Mouse (Mus musculus) 3134 (cell line): ENCODE data around the gene Upb1.
"Not testable (repeated sequence)": the region's sequence is repeated elsewhere in the genome, so short reads cannot be mapped to it uniquely, and the experiment has no call there.

Experiments used
- DNase-seq: peaks from one replicate; pipeline ENCODE4 v3.0.0-alpha.2; 2011; ENCODE audit warnings: low spot score; ENCODE audit not compliant: insufficient read length; ENCODE audit errors: extremely low read depth

The Upb1 gene

DNA sequence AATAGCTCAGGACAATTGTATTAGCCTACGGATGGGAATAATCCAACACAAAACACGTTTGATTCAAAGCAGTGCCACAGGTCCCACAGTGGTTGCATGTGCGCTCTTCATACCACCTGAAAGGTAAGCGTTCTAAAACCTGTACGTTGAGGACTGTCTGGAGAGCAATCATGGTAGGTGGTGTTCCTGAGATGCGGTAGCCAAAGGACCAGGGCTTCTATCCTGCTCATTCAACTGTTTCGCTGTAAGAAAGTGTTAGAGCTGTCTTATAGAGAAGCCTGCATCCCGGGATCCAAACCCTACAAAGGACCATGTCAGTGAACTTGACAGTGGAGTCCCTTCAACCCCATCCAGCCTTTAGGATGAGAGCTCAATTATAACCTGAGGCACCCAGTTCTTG, 49.4 kb downstream of the Upb1 start:
- DNase-seq = no peak

DNA sequence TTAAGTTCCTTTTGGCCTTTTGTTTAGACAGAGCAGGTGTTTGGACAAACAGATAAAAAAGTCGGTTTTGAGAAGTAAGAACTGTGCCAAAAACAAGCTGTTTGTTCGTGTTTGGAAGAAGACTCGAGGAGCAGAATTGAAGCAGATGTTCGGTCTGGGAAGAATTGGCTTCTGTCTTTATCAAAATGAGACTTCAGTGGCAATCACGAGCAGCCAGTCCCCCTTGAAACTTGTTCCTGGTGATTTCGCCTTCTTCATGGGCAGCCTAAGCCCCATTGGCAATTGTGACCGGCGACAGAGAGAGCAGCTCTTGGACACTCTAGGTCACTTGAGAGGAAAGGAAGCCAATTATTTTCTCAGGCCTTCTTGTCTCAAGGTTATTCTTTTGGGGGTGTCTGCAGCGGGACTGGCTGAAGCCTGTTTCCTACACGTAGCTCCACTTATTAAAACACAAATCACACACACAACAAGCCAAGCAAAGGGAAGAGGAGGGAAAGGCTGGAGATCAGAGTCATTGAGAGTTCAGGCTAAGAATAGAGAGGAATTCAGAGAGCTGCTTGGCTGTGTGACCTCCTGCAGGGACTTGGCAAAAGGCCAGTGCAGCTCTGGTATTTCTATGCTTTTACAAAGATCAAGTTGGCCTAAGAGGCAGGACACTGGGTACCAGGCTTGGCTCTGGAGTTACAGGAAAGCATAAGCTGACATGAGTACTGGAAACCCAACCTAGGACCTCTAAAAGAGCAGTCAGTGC, 50.3 kb downstream of the Upb1 start:
- DNase-seq = no peak

DNA sequence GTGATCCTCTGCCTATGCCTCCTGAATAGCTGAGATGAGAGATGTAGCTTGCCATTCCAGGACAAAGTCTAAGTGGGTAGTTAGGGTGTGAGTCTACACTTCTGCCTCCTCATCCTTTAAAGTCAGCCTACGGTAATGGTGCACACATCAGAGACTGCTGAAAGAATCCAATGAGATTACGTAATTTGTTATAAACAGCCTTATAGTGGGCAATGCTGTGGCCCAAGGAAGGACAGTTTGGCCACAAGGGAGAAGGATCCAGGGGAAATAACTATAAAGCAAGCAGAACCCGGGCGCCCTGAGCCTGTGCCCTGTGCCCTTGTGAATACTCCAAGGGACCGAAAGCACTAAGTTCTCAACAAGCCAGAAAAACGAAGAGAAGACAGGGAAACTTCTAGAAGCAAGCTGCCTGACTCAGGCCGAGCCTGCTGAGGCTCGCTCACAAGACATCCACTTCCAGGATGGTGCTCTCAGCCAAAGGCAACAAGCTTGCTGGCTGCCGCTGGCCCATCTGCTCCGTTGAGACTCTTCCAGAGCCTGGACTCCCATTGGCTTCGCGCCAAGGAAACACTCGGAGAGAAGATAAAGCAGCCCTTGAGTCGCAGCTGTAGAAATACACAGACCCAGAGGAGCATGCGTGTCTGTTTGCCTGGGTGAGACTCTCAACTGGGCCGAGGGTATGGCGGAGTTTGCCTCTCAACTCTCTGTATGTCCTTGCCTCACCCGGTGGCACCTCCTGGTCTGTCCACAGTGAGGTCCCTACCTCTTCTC, 55.3 kb downstream of the Upb1 start:
- DNase-seq = peak; percentile 42

DNA sequence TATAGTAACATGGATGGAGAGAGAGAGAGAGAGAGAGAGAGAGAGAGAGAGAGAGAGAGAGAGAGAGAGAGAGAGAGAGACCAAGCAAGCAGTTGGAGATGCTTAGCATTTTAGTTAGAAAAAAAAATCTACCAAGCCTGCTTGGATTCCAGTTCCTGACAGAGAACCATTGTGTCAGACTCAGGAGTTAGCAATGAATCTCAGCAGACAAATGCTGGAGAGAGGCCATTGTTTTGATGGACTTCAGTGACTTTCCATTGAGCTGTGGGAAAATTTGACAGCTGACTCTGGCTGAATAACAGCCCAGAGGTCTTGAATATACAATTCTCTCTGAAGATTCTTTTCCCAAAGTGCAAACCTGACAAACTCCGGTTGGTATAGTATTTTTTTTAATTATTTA, 56.9 kb downstream of the Upb1 start:
- no peak for DNase-seq

DNA sequence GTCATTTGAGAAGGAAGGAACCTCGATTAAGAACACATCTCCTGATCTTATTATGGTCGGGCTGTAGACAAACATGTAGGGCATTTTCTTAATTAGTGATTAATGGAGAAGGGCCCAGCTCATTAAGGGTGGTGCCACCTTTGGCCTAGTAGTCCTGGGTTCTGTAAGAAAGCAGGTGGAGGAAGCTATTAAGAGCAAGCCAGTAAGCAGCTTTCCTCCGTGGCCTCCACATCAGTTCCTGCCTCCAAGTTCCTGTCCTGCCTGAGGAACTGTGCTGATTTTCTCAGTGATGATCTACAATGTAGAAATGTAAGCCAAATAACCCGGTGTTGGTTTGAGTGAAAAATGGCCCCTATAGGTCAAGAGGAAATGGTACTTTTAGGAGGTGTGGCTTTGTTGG, 57.4 kb downstream of the Upb1 start:
- no peak for DNase-seq

DNA sequence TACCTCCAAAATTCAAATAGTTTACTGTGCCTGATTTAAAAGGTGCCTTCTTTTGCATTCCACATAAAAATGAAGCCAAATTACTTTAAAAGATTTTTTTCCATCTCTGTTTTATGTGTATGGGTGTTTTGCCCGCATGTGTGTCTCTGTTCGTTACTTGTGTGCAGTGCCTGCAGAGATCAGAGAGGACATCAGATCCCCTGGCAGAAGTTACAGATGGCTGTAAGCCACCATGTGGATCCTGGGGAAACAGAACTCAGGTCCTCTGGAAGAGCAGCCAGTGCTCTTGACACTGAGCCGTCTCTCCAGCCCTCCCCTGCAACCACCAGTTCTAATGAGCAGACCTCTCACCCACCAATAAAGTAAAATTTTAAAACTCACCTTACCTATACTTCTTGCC, 61.8 kb downstream of the Upb1 start:
- no peak for DNase-seq

DNA sequence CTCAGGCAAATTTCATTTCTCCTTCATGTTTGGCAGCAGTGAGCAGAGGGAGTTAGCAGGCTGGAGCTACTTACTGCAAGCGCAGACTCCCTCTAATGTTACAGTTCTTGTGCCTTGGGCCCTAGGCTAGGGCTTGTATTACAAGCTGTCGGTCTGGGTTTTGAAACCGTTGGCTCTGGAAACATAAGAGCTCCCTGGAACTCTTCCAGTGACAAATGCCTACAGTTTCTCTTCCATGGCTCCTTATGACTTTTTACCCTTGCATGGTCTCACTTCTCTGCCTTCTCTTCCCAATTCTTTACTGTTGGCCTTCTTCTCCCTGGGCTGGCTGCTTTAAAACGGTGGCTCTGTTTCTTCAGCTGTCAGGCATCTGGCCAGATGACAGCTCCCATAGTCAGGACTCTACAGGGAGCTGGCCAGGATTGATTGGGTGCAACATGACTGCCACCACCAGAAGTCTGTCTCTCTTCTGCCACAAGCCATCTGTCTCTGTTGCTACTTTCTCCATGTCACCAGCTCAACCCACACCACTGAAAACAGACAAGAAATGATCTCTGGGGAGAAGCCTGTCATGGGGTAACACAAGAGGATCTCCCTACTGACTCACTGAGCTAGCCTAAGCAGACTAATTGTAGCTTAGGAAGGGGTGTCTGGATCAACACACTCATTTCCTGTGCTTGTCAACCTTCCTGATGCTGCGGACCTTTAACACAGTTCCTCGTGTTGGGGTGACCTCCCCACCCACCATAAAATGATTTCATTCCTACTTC, 65.1 kb downstream of the Upb1 start:
- no peak for DNase-seq

DNA sequence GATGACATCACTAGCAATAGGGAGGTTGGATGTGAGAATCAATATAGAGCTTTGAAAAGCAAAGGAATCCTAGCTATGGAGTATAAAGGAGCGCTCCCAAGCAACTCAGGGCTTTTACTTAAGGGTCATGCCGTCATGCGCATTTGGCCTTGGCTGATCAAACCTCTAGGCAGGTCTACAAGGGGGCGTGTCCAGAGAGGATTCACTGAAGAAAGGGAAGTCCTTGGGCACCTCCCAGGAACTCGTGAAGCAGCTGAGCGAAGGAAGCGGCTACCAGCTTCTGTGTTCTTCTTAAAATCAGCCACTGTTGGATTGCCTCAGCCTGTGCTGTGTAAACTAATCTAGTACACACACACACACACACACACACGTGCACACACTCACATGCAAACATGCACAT, 72.5 kb downstream of the Upb1 start:
- DNase-seq = no peak

DNA sequence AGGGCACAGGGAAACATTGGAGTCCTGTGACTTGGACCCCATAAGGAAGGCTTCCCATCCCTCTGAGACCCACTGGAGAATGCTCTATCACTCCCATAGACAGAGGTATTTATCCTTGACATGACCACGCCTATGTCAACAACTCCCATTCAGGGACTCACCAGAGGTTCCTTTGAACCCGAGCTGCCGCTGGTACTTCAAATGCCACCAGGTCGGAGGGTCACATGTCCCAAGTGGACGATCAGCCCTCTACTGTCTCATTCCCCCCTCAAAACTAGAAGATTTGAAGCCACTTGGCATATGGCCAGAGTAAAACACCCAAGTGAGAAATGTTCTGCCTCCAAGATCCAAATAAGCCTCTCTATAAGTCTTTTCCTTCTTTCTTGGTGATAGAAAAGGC, 73.7 kb downstream of the Upb1 start:
- no peak for DNase-seq

DNA sequence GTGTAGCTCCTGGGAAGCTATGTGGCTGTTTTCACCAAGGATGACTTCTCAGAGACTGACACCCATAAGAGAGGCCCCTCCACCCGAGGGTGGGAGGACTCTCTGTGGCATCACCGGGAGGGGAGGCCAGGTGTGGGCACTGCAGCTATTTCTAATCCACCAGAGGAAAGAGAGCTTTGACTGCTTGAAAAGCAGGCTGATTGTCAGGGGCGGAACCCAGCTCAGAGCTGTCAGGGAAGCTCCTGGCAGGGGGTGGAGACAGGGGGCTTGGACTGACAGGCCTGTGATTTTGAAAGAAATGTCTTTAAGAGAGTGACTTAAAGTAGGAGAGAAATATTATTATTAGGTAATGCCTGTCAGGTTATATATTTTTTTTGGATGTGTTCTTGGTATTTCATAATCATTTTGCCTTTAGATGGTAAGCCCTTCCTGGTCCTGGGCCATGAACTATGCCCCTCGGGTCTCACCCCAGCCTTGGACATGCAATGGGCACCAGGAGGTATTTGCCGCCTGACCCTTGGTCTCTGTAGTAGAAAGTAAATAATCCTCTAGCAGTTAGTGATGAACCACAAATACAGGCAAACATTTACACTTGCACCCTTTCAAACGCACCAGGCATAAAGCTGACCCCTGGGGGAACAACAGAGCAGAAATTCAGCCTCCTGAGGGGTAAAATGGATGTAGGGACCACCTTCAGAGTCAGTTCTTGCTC, 74.4 kb downstream of the Upb1 start:
- not testable (repeated sequence) for DNase-seq

DNA sequence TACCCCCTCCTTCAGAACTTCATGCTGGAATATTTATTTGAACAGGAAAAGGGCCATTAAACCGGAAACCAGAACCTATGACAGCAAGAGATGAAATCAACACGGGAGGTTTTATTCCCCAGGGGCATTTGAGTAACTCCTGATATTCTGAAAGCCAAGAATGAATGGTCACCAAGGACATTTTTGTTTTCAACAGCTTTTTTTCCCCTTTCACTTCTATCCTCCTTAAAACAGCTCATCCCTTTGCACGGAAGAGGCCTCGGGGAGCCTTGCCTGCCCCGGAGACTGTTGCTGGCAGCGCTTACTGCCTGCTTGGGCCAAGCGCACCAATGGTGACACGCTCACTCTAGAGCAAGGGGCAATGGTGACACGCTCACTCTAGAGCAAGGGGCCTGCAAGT, 76.1 kb downstream of the Upb1 start:
- DNase-seq = peak; percentile 22

DNA sequence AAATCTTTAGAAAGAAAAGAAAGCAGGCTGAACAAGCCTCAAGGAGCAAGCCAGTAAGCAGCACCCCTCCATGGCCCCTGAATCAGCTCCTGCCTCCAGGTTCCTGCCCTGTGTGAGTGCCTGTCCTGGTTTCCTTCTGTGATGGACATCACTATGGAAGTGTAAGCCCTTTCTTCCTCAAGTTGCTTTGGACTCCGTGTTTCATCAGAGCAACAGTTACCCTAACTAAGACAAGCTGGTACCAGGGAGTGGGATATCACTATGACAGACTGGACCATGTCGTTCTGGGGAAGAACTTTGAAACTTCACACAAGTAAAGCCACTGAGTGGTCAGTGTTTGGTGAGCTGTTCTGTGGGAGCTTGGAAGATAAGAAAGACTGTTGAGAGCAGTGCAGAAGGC, 79.0 kb downstream of the Upb1 start:
- no peak for DNase-seq

DNA sequence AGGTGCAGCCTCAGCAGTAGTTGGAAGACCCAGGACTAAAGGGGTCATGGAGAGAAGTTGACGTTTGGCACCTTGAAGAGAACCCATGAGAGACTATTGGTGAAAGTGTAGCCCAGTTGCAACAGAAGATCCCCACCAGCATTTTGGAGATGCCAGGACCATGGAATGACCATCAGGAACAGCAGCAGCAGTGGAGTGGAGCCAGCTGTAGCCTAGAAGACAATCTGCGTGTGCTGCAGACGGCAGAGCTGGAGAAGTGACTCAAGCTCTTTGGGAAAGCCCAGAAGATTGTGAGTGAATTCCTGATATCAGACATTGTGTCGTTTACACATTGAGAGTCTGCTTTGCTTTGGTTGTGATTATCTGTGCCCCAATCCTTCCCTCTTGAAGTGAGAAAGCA, 80.8 kb downstream of the Upb1 start:
- DNase-seq = no peak

DNA sequence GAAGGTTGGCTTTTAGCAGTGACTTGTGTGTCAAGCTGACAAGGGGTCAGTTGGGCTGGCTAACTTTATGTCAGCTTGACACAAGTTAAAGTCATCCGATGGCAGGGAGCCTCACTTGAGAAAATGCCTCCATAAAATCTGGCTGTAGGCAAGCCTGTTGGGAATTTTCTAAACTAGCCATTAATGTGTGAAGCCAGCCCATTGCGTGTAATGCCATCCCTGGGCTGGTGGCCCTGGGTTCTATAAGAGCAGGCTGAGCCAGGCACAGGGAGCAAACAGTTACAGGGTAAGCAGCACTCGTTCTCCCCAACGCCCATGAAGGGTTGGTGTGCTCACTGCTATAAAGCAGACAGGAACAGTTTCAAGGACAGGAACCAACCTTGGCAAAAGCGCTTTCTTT, 81.4 kb downstream of the Upb1 start:
- DNase-seq = no peak

DNA sequence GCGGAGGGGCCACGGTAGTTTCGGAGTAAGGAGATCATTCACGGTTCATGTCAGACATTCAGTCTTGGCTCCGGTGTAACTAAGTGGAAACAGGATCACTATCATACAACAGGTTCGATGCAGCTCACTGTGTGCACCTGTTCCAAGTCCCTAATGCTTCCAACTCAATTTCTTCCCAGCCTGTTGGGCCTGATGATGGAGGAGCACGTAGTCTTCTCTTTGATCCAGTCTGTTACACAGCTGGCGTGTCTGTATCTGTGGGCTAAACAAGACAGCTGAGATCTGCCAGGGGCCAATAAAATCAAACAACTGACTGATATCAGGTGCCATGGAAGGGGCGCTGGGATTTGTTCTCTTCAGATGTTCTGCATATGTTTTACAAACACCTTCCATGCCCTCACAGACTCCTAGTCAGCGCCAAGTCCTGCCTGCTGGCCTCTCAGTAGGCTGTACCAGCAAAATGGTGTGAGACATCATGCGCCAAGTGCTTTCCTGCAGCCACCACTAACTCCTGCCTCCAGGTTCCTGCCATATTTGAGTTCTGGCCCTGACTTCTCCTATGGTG, 82.1 kb downstream of the Upb1 start:
- no peak for DNase-seq

DNA sequence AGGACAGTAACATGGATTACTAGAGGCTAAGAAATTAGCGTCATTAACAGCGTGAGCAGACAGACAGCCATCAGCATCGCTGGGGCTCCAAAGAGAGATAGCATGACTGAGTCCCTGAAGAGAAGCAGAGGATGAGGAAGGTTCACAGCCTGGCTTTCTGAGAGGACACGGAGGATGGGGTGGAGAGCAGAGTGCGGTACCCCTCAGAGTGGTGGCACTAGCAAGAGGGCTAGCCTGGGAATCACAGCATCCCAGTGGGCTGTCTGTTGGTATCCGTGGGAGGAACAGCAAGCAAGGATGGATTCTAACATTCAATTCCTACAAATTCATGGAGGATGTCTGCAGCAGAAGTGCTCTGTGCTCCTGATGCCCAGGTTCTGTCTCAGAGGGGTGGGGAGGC, 83.2 kb downstream of the Upb1 start:
- no peak for DNase-seq

DNA sequence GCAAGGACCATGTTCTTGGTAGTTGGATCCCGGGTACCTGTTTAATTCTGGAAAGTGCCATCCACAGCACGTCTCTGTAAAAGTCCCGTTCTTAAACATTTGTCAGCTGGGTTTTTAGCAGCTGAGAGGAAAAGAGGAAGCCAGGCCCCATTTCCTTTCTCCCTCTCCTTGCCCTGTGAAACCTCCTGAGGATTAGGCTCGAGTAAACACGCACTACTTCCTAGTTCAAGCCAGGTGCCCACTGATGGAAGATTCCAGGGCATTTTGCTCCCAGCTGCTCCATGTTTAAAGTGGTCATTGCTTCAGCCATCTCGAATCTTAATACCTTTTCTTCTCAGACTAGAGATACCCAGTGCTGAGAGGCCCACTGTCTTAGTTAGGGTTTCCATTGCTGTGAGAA, 83.9 kb downstream of the Upb1 start:
- no peak for DNase-seq

DNA sequence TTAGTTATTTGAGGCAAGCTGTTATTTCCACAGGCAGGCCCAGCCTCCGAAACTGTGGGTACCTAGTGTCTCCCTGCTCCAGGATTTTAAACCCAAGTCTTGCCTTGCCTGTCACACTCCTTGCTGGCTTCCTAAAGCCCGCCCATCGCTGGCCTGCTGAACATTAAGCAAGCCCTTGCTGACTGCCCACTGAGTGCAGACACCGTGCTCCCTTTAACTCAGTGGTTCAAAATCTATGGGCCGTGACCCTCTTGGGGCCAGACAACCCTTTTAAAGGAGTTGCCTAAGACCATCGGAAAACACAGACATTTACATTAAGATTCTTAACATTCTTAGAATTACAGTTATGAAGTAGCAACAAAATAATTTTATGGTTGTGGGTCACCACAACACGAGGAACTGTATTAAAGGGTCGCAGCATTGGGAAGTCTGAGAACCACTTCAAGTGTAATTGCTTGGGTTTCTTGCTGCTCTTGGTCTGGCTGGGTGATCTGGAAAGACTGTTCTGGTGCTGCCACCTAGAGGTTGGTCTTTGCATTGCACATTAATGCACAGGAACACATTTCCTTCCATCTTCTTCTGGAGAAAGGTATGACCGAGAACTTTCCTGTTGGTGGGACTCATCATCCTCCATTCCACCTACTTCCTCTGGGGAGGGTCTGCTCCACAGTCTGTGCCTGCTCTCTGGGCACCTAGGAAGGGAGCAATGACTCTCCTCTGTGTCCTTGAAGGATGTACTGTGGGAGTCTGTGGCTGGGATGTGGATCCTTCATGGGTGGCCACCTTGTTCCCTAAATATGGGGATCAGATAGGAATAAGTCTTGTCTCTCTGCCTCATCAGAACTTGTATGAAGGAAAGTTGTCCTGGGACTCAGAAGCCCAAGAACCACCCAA, 85.4 kb downstream of the Upb1 start:
- peak; percentile 32 for DNase-seq

DNA sequence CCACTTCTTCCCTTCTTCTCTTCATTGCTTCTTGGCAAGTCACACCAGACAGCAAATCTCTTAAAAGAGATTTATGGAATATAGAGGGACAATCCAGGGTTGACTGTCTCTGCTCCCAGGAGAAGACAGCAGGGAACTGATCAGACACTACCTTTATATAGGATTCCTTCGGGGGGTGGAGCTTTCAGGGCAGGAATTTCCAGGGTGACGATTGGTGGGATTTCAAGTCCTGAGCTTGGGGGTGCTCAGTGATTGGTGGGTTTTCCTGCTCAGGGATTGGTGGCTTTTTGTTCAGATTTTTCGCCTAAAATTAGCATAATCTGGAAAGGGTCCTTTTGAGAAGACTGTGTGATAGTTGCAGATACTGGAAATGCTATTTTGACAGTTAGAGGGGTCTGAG, 86.2 kb downstream of the Upb1 start:
- DNase-seq = no peak

DNA sequence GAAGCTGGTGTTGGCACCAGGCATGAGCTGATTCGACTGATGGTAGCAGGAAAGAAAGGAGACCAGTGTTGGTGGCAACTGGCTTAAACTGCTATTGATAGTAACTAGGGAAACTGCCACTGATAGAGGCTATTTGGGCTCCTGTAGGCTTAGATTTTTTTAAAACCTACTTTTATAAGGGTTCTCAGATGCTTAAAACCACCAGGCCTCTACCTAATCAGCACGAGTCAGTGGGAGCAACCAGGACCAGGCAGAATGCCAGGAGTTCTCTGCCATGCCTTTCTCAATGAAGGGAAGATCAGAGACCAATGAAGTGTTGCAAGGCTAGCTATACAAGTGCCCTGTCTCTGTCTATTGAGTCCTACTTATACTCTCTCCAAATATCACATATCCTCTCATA, 88.6 kb downstream of the Upb1 start:
- no peak for DNase-seq
